Mouse (Mus musculus) limb, embryonic 15.5 days (tissue): ENCODE results near the gene Jph4. TPM values are rescaled to one million over a fixed set of nuclear protein-coding genes. Genes with fewer than 3 reads are reported as not detected.

Source experiments
- ATAC-seq: fragments of 200-750 bp; cut with Nextera tagmentation; 2 replicates; pipeline ENCODE4 v1.8.0; 2017; ENCODE audit warnings: low read depth, moderate TSS enrichment; ENCODE audit not compliant: insufficient number of reproducible peaks, low FRiP score, low TSS enrichment
- H3K27ac ChIP-seq: fragments of 300-500 bp; sonication (generic); 2 replicates; pipeline ENCODE4 v1.5.1; 2015; ENCODE audit warnings: moderate library complexity, mild to moderate bottlenecking, inconsistent platforms
- H3K27me3 ChIP-seq: fragments of 300-500 bp; sonication (generic); 2 replicates; pipeline ENCODE4 v1.6.1; 2015; ENCODE audit warnings: inconsistent platforms
- H3K36me3 ChIP-seq: fragments of 300-500 bp; sonication (generic); 2 replicates; pipeline ENCODE4 v1.6.1; 2015; ENCODE audit warnings: inconsistent platforms
- H3K4me1 ChIP-seq: fragments of 300-500 bp; sonication (generic); 2 replicates; pipeline ENCODE4 v1.6.1; 2015; ENCODE audit warnings: inconsistent platforms
- H3K4me2 ChIP-seq: fragments of 300-500 bp; sonication (generic); 2 replicates; pipeline ENCODE4 v1.6.1; 2015; ENCODE audit warnings: mild to moderate bottlenecking, inconsistent platforms
- H3K4me3 ChIP-seq: fragments of 300-500 bp; sonication (generic); 2 replicates; pipeline ENCODE4 v1.5.1; 2015; ENCODE audit warnings: mild to moderate bottlenecking, inconsistent platforms
- H3K9ac ChIP-seq: fragments of 300-500 bp; sonication (generic); 2 replicates; pipeline ENCODE4 v1.6.1; 2015; ENCODE audit warnings: inconsistent platforms
- H3K9me3 ChIP-seq: fragments of 300-500 bp; sonication (generic); 2 replicates; pipeline ENCODE4 v1.6.1; 2016; ENCODE audit warnings: inconsistent platforms
- WGBS: fragments of 180-500 bp; shearing (Covaris S2); methylation state at CpG from one replicate; pipeline ENCODE4 v1.1.7; 2015; 5-methylcytosine and 5-hydroxymethylcytosine counted together
- polyA plus RNA-seq: library from polyadenylated mRNA; unstranded; fragments of >200 nt; fragmentation: Nextera tagmentation; extraction: Ambion mirVana; gene quantifications from 2 replicates; pipeline ENCODE4 v1.2.1, GENCODE M21; 2015

The Jph4 gene
- polyA plus RNA-seq, 1 experiment from 2014 or later: 2.1 TPM

- Histone ChIP-seq H3K27me3 (no peaks in the 10 kb centered on the region), H3K4me3 (no peak overlapping the region), H3K27ac (no peak overlapping the region), H3K9me3 (no peaks in the 10 kb centered on the region), H3K36me3 (no peaks in the 10 kb centered on the region), H3K9ac (no peak overlapping the region), H3K4me1 (peaks cover 3% of the 10 kb centered on the region; the same call in 1 of the 2 replicates), H3K4me2 (no peak overlapping the region)
- 83% methylated on average over 12 of the region's 12 CpGs for whole genome bisulfite sequencing
- no peak for ATAC-seq
These were observed 30.2 kb upstream of the Jph4 start for GRCm38 (mm10) chr14:55146829-55147401.

DNA sequence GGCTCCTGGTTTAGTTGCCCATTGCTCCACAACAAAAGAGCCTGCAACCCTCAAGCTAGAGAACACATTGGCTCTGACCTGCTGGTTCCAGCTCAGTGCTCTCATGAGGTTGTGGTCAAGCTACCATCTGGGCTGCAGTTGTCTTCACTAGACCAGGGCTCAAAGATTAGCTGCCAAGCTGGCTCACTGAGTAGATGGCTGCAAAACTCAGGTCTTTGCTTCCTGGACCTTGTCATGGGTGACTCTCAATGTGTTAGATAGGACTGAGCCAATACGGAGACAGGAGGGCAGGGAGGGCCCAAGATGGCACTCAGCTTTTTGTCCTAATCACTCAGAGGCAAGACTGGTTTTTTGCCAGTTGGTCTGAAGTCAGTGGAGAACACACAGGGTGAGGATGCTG lies 29.6 kb upstream of the Jph4 start:
- no peak for ATAC-seq
- H3K4me2 ChIP-seq: no peak overlapping the region
- no peaks in the 10 kb centered on the region for H3K9me3 ChIP-seq
- H3K4me1 ChIP-seq: peaks cover 3% of the 10 kb centered on the region; the same call in 1 of the 2 replicates
- 95% methylated on average over 1 of the region's 1 CpGs for WGBS
- H3K4me3 ChIP-seq: no peak overlapping the region
- H3K36me3 ChIP-seq: no peaks in the 10 kb centered on the region
- no peaks in the 10 kb centered on the region for H3K27me3 ChIP-seq
- no peak overlapping the region for H3K9ac ChIP-seq
- H3K27ac ChIP-seq: no peak overlapping the region

- no peak for ATAC-seq
- Histone ChIP-seq H3K4me1 (no peaks in the 10 kb centered on the region), H3K27me3 (no peaks in the 10 kb centered on the region), H3K4me2 (no peak overlapping the region), H3K4me3 (no peak overlapping the region), H3K9ac (no peak overlapping the region), H3K36me3 (no peaks in the 10 kb centered on the region), H3K9me3 (no peaks in the 10 kb centered on the region), H3K27ac (no peak overlapping the region)
- WGBS: 52% methylated on average over 7 of the region's 7 CpGs
These were observed 22.6 kb upstream of the Jph4 start for GRCm38 (mm10) chr14:55139313-55139712.

DNA sequence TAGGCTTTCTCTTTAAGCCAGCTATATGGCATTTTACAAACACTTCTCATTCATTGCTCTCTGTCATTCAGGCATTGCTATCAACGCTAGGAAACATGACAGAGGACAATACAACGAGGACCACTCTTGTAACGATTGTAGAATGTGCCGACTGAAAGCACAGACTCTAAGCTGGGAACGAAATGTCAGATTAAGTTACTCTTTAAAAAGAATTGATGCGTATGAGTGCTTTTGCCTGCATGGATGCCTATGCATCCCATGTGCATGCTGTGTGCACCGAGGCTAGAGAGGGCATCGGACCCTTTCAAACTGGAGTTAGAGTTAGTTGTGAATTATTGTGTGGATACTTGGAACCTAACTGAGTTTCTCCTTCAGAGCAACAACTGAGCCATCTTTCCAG lies 18.9 kb upstream of the Jph4 start:
- Histone ChIP-seq H3K4me3 (no peak overlapping the region), H3K4me1 (no peaks in the 10 kb centered on the region), H3K9ac (no peak overlapping the region), H3K36me3 (no peaks in the 10 kb centered on the region), H3K27me3 (no peaks in the 10 kb centered on the region), H3K27ac (no peak overlapping the region), H3K4me2 (no peak overlapping the region), H3K9me3 (no peaks in the 10 kb centered on the region)
- ATAC-seq: no peak
- 81% methylated on average over 8 of the region's 8 CpGs for WGBS

- 88% methylated on average over 7 of the region's 7 CpGs for WGBS
- no peak overlapping the region for H3K4me3 ChIP-seq
- no peaks in the 10 kb centered on the region for H3K36me3 ChIP-seq
- no peaks in the 10 kb centered on the region for H3K9me3 ChIP-seq
- no peaks in the 10 kb centered on the region for H3K27me3 ChIP-seq
- H3K4me2 ChIP-seq: no peak overlapping the region
- peaks cover 13% of the 10 kb centered on the region for H3K4me1 ChIP-seq
- no peak for ATAC-seq
- no peak overlapping the region for H3K27ac ChIP-seq
- no peak overlapping the region for H3K9ac ChIP-seq
These were observed 9.8 kb upstream of the Jph4 start for GRCm38 (mm10) chr14:55126521-55126920.

DNA sequence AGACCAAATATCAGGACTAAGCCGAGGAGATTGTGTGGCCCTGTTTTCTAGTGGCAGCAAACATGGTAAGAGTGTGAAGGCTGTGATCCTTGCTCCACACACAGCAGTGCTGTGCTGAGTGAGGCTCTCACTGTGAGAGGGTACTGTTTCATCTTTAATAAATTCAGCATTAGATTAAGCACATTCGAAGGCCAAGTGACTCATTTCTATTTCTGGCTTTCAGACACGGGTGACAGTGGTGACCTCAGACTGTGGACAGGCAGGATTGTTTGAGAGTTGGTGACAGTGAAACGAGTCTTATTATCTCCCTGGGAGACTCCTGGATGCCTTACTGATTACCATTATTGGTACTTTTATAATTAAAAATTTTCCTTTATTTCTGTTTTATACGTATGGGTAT lies 9.0 kb upstream of the Jph4 start:
- Histone ChIP-seq H3K36me3 (no peaks in the 10 kb centered on the region), H3K4me3 (no peak overlapping the region), H3K4me2 (no peak overlapping the region), H3K9me3 (no peaks in the 10 kb centered on the region), H3K27ac (no peak overlapping the region), H3K27me3 (no peaks in the 10 kb centered on the region), H3K9ac (no peak overlapping the region), H3K4me1 (peaks cover 13% of the 10 kb centered on the region)
- ATAC-seq: no peak
- WGBS: 81% methylated on average over 5 of the region's 5 CpGs

GRCm38 (mm10) chr14:55122359-55122758 lies 5.6 kb upstream of the Jph4 start:
- Histone ChIP-seq H3K27me3 (peaks cover 2% of the 10 kb centered on the region), H3K4me3 (peak overlapping the region; percentile 12), H3K27ac (peak overlapping the region; percentile 8; the same call in 1 of the 2 replicates), H3K9ac (no peak overlapping the region), H3K4me2 (peak overlapping the region; percentile 41), H3K4me1 (peaks cover 13% of the 10 kb centered on the region), H3K9me3 (no peaks in the 10 kb centered on the region), H3K36me3 (no peaks in the 10 kb centered on the region)
- ATAC-seq: no peak
- WGBS: 16% methylated on average over 8 of the region's 8 CpGs

DNA sequence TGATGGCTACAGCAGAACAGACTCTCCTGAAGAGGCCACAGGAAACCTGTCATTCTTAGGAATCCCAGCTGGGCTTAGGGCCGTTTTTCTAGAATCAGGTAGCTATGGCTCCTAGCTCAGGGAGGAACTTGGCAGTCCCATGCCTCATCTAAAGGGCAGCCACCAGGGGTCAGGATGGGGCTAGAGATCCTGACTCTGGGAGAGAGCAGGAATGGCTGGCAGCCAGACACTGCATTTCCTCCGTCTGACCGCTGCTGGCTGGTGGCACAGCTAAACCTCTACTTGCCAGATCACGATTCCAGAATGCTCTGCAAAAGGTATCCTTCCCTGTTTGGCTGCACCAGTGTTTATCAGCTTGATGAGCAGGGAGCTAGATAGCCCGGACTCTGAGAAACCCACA lies 5.2 kb upstream of the Jph4 start:
- Histone ChIP-seq H3K4me3 (peak overlapping the region; percentile 12), H3K9me3 (no peaks in the 10 kb centered on the region), H3K27me3 (peaks cover 6% of the 10 kb centered on the region), H3K4me1 (peaks cover 15% of the 10 kb centered on the region), H3K9ac (no peak overlapping the region), H3K4me2 (peak overlapping the region; percentile 41), H3K27ac (peak overlapping the region; percentile 8; the same call in 1 of the 2 replicates), H3K36me3 (no peaks in the 10 kb centered on the region)
- 5% methylated on average over 5 of the region's 5 CpGs for WGBS
- ATAC-seq: peak; percentile 72; the same call in 1 of the 2 replicates

DNA sequence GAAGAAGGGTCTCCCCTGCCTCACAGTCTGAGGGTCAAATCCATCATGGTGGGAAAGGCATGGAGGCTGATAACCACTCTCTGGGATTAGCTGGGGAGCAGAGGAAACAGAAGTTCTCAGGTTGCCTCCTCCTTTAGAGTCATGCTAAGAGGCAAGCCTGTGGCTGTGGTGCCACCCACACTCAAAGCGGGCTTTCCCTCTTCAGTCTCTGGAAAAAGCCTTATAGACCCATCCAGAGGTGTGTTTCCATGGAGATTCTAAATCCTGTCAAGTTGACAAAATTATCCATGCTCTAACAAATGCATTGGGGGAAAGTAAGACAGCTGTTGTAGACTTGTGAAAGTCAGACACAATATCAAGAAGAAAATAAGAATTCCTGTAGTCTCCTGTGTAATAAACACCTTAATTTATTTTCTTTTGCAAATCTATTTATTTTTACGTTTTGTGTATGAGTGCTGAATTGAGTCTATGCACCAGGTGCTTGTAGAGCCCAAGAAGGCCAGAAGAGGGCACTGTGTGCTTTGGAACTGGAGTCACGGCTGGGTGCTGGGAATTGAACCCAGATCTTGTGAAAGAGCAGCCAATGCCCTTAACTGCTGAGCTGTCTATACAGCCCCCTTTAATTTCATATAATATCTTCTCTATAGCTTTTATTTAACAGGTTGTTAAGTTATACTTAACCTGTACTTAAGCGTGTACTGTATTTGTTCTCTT lies 2.8 kb upstream of the Jph4 start:
- WGBS: 69% methylated on average over 4 of the region's 4 CpGs
- Histone ChIP-seq H3K36me3 (no peaks in the 10 kb centered on the region), H3K4me3 (no peak overlapping the region), H3K4me1 (peaks cover 37% of the 10 kb centered on the region), H3K9me3 (no peaks in the 10 kb centered on the region), H3K4me2 (no peak overlapping the region), H3K27ac (no peak overlapping the region), H3K27me3 (peaks cover 25% of the 10 kb centered on the region), H3K9ac (no peak overlapping the region)
- no peak for ATAC-seq

DNA sequence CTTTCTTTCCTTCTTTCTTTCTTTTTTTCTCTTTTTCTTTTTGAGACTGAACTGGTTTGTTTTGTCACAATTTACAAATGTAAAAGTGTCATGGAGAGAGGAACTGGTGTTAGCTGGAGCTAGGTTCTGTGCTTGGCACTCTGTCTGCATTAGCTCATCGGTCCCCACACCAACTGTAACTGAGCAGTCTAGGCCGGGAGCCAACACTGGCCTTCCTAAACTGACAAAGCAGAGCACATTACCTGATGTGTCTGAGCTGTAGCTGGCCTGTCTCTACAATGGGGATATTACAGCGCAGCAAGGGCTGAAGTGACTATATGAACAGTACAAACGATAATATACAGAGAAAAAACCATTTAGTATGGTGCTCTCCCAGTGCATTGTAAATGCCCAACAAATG lies 2.1 kb upstream of the Jph4 start:
- ATAC-seq: no peak
- Histone ChIP-seq H3K27me3 (peaks cover 32% of the 10 kb centered on the region), H3K9ac (no peak overlapping the region), H3K4me1 (peaks cover 45% of the 10 kb centered on the region), H3K9me3 (no peaks in the 10 kb centered on the region), H3K4me2 (no peak overlapping the region), H3K27ac (no peak overlapping the region), H3K36me3 (no peaks in the 10 kb centered on the region), H3K4me3 (no peak overlapping the region)
- WGBS: 63% methylated on average over 4 of the region's 4 CpGs

GRCm38 (mm10) chr14:55115846-55116245 lies 889 bp downstream of the Jph4 start:
- no peaks in the 10 kb centered on the region for H3K36me3 ChIP-seq
- peaks cover 61% of the 10 kb centered on the region for H3K27me3 ChIP-seq
- no peaks in the 10 kb centered on the region for H3K9me3 ChIP-seq
- no peak overlapping the region for H3K27ac ChIP-seq
- no peak overlapping the region for H3K9ac ChIP-seq
- no peak; the same call in 1 of the 2 replicates for ATAC-seq
- H3K4me3 ChIP-seq: peak overlapping the region; percentile 54
- peak overlapping the region; percentile 100 for H3K4me2 ChIP-seq
- WGBS: under 1% methylated on average over 8 of the region's 8 CpGs
- peaks cover 35% of the 10 kb centered on the region for H3K4me1 ChIP-seq

DNA sequence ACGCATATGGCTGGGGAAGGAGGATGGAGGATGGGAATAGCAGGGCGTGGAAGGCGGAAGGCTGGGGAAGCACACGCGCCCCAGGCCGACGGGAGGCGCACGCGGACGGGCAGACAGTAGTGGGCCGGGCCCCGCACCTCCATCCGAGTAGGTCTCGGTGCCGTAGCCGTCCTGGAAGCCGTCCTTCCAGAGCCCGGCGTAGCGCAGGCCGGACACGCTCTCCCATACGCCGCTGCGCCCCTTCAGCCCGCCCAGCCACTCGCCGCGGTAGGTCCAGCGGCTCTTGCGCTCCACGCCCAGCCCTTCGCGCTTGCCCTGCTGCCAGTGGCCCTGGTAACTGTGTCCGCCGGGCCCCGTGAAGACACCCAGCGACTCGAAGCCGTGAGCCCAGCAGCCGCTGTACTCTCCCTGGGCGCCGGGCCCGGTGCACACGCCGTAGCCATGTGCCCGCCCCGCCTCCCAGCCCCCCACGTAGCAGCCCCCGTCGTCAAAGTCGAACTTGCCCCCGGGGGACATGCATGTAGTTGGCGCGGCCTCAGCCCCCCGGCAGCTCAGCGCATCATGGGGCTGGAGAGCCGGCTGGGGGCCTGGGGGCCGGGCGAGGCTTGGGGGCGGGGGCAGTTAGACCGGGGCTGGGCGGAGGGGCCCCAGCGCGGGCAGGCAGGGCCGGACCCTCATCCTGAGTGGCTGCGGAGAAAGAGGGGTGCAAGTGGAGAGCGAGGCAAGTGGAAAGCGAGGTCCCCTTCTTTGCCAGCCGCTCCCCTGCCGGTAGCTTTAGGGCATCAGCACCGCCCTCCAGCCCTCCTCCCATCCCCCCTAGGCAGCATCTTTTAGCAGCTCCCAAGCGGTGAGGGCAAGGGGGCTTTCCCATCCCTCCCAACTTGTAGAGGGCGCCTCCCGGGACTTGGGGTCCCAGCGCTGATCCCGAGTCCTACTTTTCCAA lies 1.7 kb downstream of the Jph4 start:
- under 1% methylated on average over 71 of the region's 78 CpGs for WGBS
- H3K27ac ChIP-seq: no peak overlapping the region

More for the DNA sequence above, 1.7 kb downstream of the Jph4 start:
- Histone ChIP-seq H3K4me2 (peak overlapping the region; percentile 100), H3K36me3 (no peaks in the 10 kb centered on the region), H3K4me3 (peak overlapping the region; percentile 54), H3K27me3 (peaks cover 69% of the 10 kb centered on the region), H3K4me1 (peaks cover 36% of the 10 kb centered on the region), H3K9ac (peak overlapping the region; percentile 44), H3K9me3 (no peaks in the 10 kb centered on the region)
- peak; percentile 45 for ATAC-seq
